Mouse (Mus musculus) common myeloid progenitor, adult 5-6 weeks (primary cell): ENCODE measurements around the gene Oxa1l. TPM values are rescaled to one million over a fixed set of nuclear protein-coding genes. Genes with fewer than 3 reads are reported as not detected.

Source experiments
- ATAC-seq: replicated peaks from 2 replicates; pipeline ENCODE4 v1.8.0; 2016; ENCODE audit warnings: low read depth, mild to moderate bottlenecking, moderate TSS enrichment, inconsistent platforms; ENCODE audit not compliant: poor library complexity, severe bottlenecking
- total RNA-seq: library from RNA; stranded (forward); fragments of 200-1000, 187-1606 nt; gene quantifications from 2 replicates; pipeline ENCODE4 v1.2.3, GENCODE M21; 2017

Oxa1l gene
- total RNA-seq, 1 experiment from 2014 or later, result 38.7 TPM

GRCm38 (mm10) chr14:54369372-54369771 lies 8.7 kb downstream of the Oxa1l start:
- ATAC-seq, result no peak

- ATAC-seq, result no peak
Measured at GRCm38 (mm10) chr14:54370595-54370994, 10.0 kb downstream of the Oxa1l start.

GRCm38 (mm10) chr14:54371460-54371859 lies 10.8 kb downstream of the Oxa1l start:
- ATAC-seq, result no peak

- no peak for ATAC-seq
Measured at GRCm38 (mm10) chr14:54372923-54373322, 12.3 kb downstream of the Oxa1l start.

- ATAC-seq, result peak; percentile 93
Measured at GRCm38 (mm10) chr14:54375916-54376315, 15.3 kb downstream of the Oxa1l start.

- ATAC-seq, result no peak
Measured at GRCm38 (mm10) chr14:54377166-54377565, 16.5 kb downstream of the Oxa1l start.

- ATAC-seq, result no peak
Measured at GRCm38 (mm10) chr14:54379571-54379970, 18.9 kb downstream of the Oxa1l start.

- ATAC-seq, result no peak
Measured at GRCm38 (mm10) chr14:54380616-54381015, 20.0 kb downstream of the Oxa1l start.

- ATAC-seq, result no peak
Measured at GRCm38 (mm10) chr14:54381816-54382215, 21.2 kb downstream of the Oxa1l start.

GRCm38 (mm10) chr14:54382641-54383040 lies 22.0 kb downstream of the Oxa1l start:
- ATAC-seq, result no peak

GRCm38 (mm10) chr14:54383355-54383771 lies 22.7 kb downstream of the Oxa1l start:
- peak; percentile 65 for ATAC-seq

GRCm38 (mm10) chr14:54384396-54384795 lies 23.8 kb downstream of the Oxa1l start:
- ATAC-seq, result peak; percentile 61

- ATAC-seq, result no peak
Measured at GRCm38 (mm10) chr14:54385968-54386618, 25.5 kb downstream of the Oxa1l start.

GRCm38 (mm10) chr14:54387546-54387945 lies 26.9 kb downstream of the Oxa1l start:
- no peak for ATAC-seq

GRCm38 (mm10) chr14:54390843-54391242 lies 30.2 kb downstream of the Oxa1l start:
- ATAC-seq, result no peak

- no peak for ATAC-seq
Measured at GRCm38 (mm10) chr14:54393794-54394193, 33.2 kb downstream of the Oxa1l start.

GRCm38 (mm10) chr14:54394309-54394708 lies 33.7 kb downstream of the Oxa1l start:
- no peak for ATAC-seq

- no peak for ATAC-seq
Measured at GRCm38 (mm10) chr14:54396685-54397084, 36.1 kb downstream of the Oxa1l start.

GRCm38 (mm10) chr14:54397872-54398527 lies 37.4 kb downstream of the Oxa1l start:
- peak; percentile 39; the same call in 1 of the 2 replicates for ATAC-seq

GRCm38 (mm10) chr14:54398528-54398916 lies 37.9 kb downstream of the Oxa1l start:
- 0 out of 2 replicates have a peak, but pooled peaks have one; percentile 22 for ATAC-seq

GRCm38 (mm10) chr14:54398921-54399382 lies 38.3 kb downstream of the Oxa1l start:
- no peak for ATAC-seq

- ATAC-seq, result no peak
Measured at GRCm38 (mm10) chr14:54401723-54402122, 41.1 kb downstream of the Oxa1l start.
